Comparison of ENCODE assay signal across 20 mouse cellular contexts in genomic region chr4:97947484-97947883, GRCm38 (mm10).
DNase-seq lines count a peak whose midpoint lies in the region; ATAC-seq and TF ChIP-seq lines count a peak whose summit lies in the region.
"Had no signal": no experiment of that assay in that cellular context is flagged by ENCODE, and none has a peak within 500 bp of the region (broad histone marks: within the 10 kb centered on the region; RNA-seq: fewer than 3 reads in every experiment).

No protein-coding gene starts in this region.

- H3K4me2 ChIP-seq in forebrain, embryonic 12.5 days = no peak overlapping the region
- H3K4me2 ChIP-seq in hindbrain, embryonic 12.5 days (replicated peaks) = no peak overlapping the region
- no peak overlapping the region for H3K4me2 ChIP-seq in midbrain, embryonic 13.5 days (replicated peaks)
- H3K4me2 ChIP-seq: embryonic facial prominence, embryonic 15.5 days; heart, embryonic 12.5 days; intestine, embryonic 15.5 days; liver, embryonic 15.5 days had no signal

- no peaks in the 10 kb centered on the region for H3K9me3 ChIP-seq in forebrain, embryonic 12.5 days
- no peaks in the 10 kb centered on the region for H3K9me3 ChIP-seq in hindbrain, embryonic 12.5 days (replicated peaks)
- no peaks in the 10 kb centered on the region for H3K9me3 ChIP-seq in midbrain, embryonic 13.5 days
- H3K9me3 ChIP-seq: embryonic facial prominence, embryonic 15.5 days; heart, embryonic 12.5 days; intestine, embryonic 15.5 days; liver, embryonic 15.5 days had no signal

- H3K27ac ChIP-seq in layer of hippocampus, adult 2 months = peak overlapping the region; percentile 11
- H3K27ac ChIP-seq in forebrain, embryonic 12.5 days = peak overlapping the region; percentile 66
- peak overlapping the region; percentile 80 for H3K27ac ChIP-seq in hindbrain, embryonic 12.5 days
- H3K27ac ChIP-seq in midbrain, embryonic 13.5 days = peak overlapping the region; percentile 49
- H3K27ac ChIP-seq: embryonic facial prominence, embryonic 15.5 days; intestine, embryonic 15.5 days; liver, embryonic 15.5 days had no signal

- H3K4me3 ChIP-seq in layer of hippocampus, adult 2 months = no peak overlapping the region
- H3K4me3 ChIP-seq in forebrain, embryonic 12.5 days (replicated peaks) = no peak overlapping the region
- H3K4me3 ChIP-seq in hindbrain, embryonic 12.5 days = no peak overlapping the region
- no peak overlapping the region for H3K4me3 ChIP-seq in midbrain, embryonic 13.5 days (replicated peaks)
- H3K4me3 ChIP-seq: embryonic facial prominence, embryonic 15.5 days; heart, embryonic 12.5 days; intestine, embryonic 15.5 days; liver, embryonic 15.5 days; myocyte had no signal

- H3K4me1 ChIP-seq in forebrain, embryonic 12.5 days = peaks cover 29% of the 10 kb centered on the region
- peaks cover 32% of the 10 kb centered on the region for H3K4me1 ChIP-seq in hindbrain, embryonic 12.5 days
- peaks cover 29% of the 10 kb centered on the region for H3K4me1 ChIP-seq in midbrain, embryonic 13.5 days (replicated peaks)
- H3K4me1 ChIP-seq: liver, embryonic 15.5 days had no signal

- WGBS in forebrain, embryonic 12.5 days = 63% methylated on average over 5 of the region's 5 CpGs
- WGBS in hindbrain, embryonic 12.5 days = 60% methylated on average over 5 of the region's 5 CpGs
- WGBS in midbrain, embryonic 13.5 days = 63% methylated on average over 5 of the region's 5 CpGs

- H3K9ac ChIP-seq in forebrain, embryonic 12.5 days = no peak overlapping the region
- H3K9ac ChIP-seq in hindbrain, embryonic 12.5 days = no peak overlapping the region
- no peak overlapping the region for H3K9ac ChIP-seq in midbrain, embryonic 13.5 days (replicated peaks)
- H3K9ac ChIP-seq: embryonic facial prominence, embryonic 15.5 days; heart, embryonic 12.5 days; intestine, embryonic 15.5 days; liver, embryonic 15.5 days had no signal

- DNase-seq in layer of hippocampus, adult 2 months (ENCODE audit: low spot score in 2 of 2) = no peak
- no peak for DNase-seq in layer of hippocampus, postnatal 14 days (ENCODE audit: low spot score in 2 of 2)
- no peak for DNase-seq in testis, postnatal 14 days (ENCODE audit: low spot score)
- no peak for DNase-seq in c-Kit-positive CD71-positive TER-119-positive erythroid progenitor cells, embryonic 14.5 days (ENCODE audit: low spot score)
- DNase-seq in MN1 (ENCODE audit: low spot score) = no peak
- DNase-seq: adrenal gland, postnatal 14 days; cerebellum, adult 11-12 months; cerebellum, postnatal 14 days; heart, postnatal 14 days; layer of hippocampus, postnatal 36 days; right cerebral cortex, adult 18-20 months; thymus, postnatal 14 days had no signal

- 0 out of 2 replicates have a peak, but pooled peaks have one; percentile 1 for ATAC-seq in forebrain, embryonic 12.5 days (ENCODE audit: low FRiP score)
- peak; percentile 33; the same call in 1 of the 2 replicates for ATAC-seq in hindbrain, embryonic 12.5 days (ENCODE audit: low FRiP score)
- 0 out of 2 replicates have a peak, but pooled peaks have one; percentile 29 for ATAC-seq in midbrain, embryonic 13.5 days
- ATAC-seq: intestine, embryonic 15.5 days had no signal

- no peaks in the 10 kb centered on the region for H3K36me3 ChIP-seq in forebrain, embryonic 12.5 days (replicated peaks)
- no peaks in the 10 kb centered on the region for H3K36me3 ChIP-seq in hindbrain, embryonic 12.5 days
- no peaks in the 10 kb centered on the region for H3K36me3 ChIP-seq in midbrain, embryonic 13.5 days
- H3K36me3 ChIP-seq: embryonic facial prominence, embryonic 15.5 days; intestine, embryonic 15.5 days; liver, embryonic 15.5 days had no signal

- TF ChIP-seq CTCF in layer of hippocampus, adult 2 months (conservative IDR thresholded peaks at IDR 0.05) = no peak

- no peaks in the 10 kb centered on the region for H3K27me3 ChIP-seq in forebrain, embryonic 12.5 days
- H3K27me3 ChIP-seq in hindbrain, embryonic 12.5 days = no peaks in the 10 kb centered on the region
- H3K27me3 ChIP-seq in midbrain, embryonic 13.5 days = no peaks in the 10 kb centered on the region
- H3K27me3 ChIP-seq: embryonic facial prominence, embryonic 15.5 days; heart, embryonic 12.5 days; intestine, embryonic 15.5 days; liver, embryonic 15.5 days had no signal

Comparison
In these comparisons a context has a peak if more than half of its experiments do, and no peak if none do; other contexts are left out.
1. H3K27ac ChIP-seq: peak in every context shown above with its lines; median percentile 80 in hindbrain, embryonic 12.5 days; 66 in forebrain, embryonic 12.5 days; 49 in midbrain, embryonic 13.5 days; 11 in layer of hippocampus, adult 2 months.